Mouse (Mus musculus) heart, embryonic 10.5 days (tissue): ENCODE measurements at regions not wholly inside any gene's neighbourhood (a gene's known extent, or its start where the extent isn't known, plus 50 kb on each side); places are given as distances from the start of the nearest gene placed in this dataset.
A peak's percentile ranks its signal among the peaks of the same experiment; 100 is the strongest.

Experiments
- DNase-seq: peaks from one replicate; pipeline ENCODE4 v3.0.0-alpha.2; 2017; ENCODE audit warnings: low spot score
- H3K27ac ChIP-seq: fragments of 300-500 bp; sonication (generic); 2 replicates; pipeline ENCODE4 v1.5.1; 2016; ENCODE audit warnings: mild to moderate bottlenecking
- H3K27me3 ChIP-seq: fragments of 300-500 bp; sonication (generic); 2 replicates; pipeline ENCODE4 v1.6.1; 2016; ENCODE audit warnings: mild to moderate bottlenecking; ENCODE audit not compliant: poor library complexity, insufficient read depth, severe bottlenecking
- H3K36me3 ChIP-seq: fragments of 300-500 bp; sonication (generic); 2 replicates; pipeline ENCODE4 v1.6.1; 2016; ENCODE audit warnings: mild to moderate bottlenecking, moderate library complexity
- H3K4me1 ChIP-seq: fragments of 300-500 bp; sonication (generic); 2 replicates; pipeline ENCODE4 v1.6.1; 2016; ENCODE audit warnings: mild to moderate bottlenecking
- H3K4me3 ChIP-seq: fragments of 300-500 bp; sonication (generic); 2 replicates; pipeline ENCODE4 v1.5.1; 2016; ENCODE audit warnings: mild to moderate bottlenecking, moderate library complexity
- H3K9me3 ChIP-seq: fragments of 300-500 bp; sonication (generic); 2 replicates; pipeline ENCODE4 v1.6.1; 2016; ENCODE audit warnings: mild to moderate bottlenecking, moderate library complexity
- WGBS: fragments of 180-500 bp; shearing (Covaris S2); methylation state at CpG from one replicate; pipeline ENCODE4 v1.1.7; 2016; 5-methylcytosine and 5-hydroxymethylcytosine counted together

DNA sequence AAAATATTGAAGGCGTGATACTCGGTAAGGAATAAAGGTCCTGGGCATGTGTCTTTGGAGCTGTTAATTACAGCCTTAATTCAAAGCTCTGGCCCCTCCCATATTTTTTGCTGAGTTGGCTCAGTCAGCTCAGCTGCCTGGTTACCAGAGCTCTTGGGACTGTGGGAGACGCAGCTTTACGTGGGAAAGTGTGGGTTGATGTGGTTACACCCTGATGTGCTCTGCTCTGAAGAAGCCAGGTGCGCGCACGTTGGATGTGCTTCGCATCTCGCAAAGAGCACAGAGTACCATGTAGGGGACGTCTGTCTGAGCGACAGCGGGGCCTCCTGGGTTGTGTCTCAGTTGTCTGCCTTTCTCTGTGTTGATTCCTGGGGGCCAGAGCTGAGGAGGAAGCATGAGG lies 254.8 kb downstream of the Foxo1 start:
- no peaks in the 10 kb centered on the region for H3K36me3 ChIP-seq
- WGBS: 85% methylated on average over 12 of the region's 12 CpGs
- no peaks in the 10 kb centered on the region for H3K9me3 ChIP-seq
- DNase-seq: no peak
- peaks cover 13% of the 10 kb centered on the region for H3K4me1 ChIP-seq
- H3K27me3 ChIP-seq: 0 out of 2 replicates have a peak, but pooled peaks cover 12% of the 10 kb centered on the region
- H3K27ac ChIP-seq: no peak overlapping the region
- no peak overlapping the region for H3K4me3 ChIP-seq

DNA sequence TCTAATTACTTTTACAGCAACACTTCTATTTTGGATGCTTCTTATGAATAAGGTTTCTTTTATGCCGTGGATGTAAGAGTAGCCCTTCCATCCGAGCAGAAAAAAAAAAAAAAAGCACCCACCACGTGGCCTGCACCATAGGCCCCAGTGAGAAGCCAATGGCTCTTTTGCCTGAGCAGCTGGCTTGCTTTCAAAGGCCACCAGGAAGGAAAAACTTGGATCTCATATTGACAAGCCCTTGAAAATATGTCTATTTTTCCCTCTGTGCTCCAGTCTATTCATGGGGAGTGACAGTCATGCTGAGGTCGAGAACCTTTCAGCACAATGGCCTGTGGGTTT lies 252.4 kb downstream of the Foxo1 start:
- no peak for DNase-seq
- H3K4me1 ChIP-seq: peaks cover 11% of the 10 kb centered on the region
- H3K4me3 ChIP-seq: no peak overlapping the region
- 0 out of 2 replicates have a peak, but pooled peaks cover 12% of the 10 kb centered on the region for H3K27me3 ChIP-seq
- no peak overlapping the region for H3K27ac ChIP-seq
- WGBS: 58% methylated on average over 4 of the region's 4 CpGs
- H3K9me3 ChIP-seq: no peaks in the 10 kb centered on the region
- no peaks in the 10 kb centered on the region for H3K36me3 ChIP-seq

DNA sequence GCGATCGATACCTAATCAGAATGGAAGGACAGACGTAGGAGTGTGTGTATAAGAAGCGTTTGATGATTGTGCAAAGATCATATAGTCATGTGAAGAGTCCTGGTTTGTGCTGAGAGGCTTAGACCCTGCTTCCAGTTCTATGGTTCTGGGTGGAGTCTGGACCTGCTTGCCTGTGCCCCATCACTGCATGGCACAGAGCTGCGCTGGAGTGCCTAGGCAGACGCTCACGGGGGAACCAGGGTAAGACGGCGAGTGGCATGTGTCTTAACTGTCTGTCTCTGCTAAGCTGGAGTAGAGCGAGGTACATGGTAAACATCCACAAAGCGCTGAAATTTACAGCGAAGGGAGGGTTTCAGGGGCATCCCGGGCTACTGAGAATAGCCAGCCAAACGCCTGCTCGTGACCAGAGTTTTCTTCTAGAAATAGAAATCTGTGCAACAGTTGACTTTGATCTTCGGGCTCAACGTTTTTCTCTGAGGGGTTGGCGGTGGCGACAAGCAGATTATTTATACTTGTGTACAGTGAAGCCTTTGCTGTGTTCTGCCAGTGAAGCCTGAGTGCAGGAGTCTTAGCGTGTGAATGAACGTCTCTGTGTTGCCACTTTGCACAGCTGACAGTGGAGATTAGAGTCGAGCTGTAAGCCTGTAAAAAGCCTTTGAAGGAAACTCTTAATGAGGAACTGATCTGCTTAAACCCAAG lies 251.9 kb downstream of the Foxo1 start:
- no peak overlapping the region for H3K27ac ChIP-seq

DNA sequence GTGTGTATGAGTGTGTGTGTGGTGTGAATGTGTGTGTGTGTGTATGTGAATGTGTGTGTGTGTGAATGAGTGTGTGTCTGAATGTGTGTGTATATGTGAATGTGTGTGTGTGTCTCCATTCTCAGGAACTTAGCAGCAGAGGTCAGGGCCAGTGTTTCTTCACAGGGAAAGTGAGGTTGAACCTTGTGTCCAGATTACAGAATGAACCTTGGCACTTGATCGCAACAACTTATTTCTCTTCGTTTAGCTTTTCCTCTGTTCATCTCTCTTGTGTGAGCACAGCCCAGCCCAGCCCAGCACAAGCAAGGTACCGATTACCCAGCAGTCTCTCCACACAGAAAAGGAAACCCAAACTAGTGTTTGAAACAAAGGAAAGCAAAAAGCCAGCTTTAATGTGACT lies 249.7 kb downstream of the Foxo1 start:
- Histone ChIP-seq H3K27ac (no peak overlapping the region), H3K4me3 (no peak overlapping the region), H3K9me3 (no peaks in the 10 kb centered on the region), H3K36me3 (no peaks in the 10 kb centered on the region), H3K27me3 (0 out of 2 replicates have a peak, but pooled peaks cover 3% of the 10 kb centered on the region), H3K4me1 (peaks cover 21% of the 10 kb centered on the region)
- DNase-seq: no peak
- 88% methylated on average over 3 of the region's 3 CpGs for WGBS

More for the DNA sequence above, 251.9 kb downstream of the Foxo1 start:
- H3K4me3 ChIP-seq: no peak overlapping the region
- 0 out of 2 replicates have a peak, but pooled peaks cover 10% of the 10 kb centered on the region for H3K27me3 ChIP-seq
- WGBS: 57% methylated on average over 22 of the region's 22 CpGs
- no peaks in the 10 kb centered on the region for H3K36me3 ChIP-seq
- H3K4me1 ChIP-seq: peaks cover 11% of the 10 kb centered on the region
- DNase-seq: peak; percentile 80
- no peaks in the 10 kb centered on the region for H3K9me3 ChIP-seq

DNA sequence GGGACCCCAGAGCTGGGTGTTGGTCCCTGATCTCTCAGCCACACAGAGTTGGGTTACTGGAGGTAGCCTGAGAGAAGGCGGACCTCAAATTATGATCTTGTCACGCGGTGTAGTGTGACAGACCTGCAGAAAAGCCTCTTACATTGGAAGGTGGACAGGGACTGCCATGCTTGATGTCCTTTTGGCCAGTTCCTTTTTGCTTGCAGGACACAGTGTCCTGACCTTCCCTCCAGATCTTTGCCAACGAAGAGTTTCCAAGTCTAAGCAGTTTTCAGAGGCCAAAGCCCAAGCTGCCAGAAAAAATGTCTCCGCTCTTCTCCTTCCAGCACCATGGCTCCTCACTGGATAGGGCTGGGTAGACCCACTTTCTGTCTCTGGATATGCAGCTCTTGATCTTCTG lies 248.6 kb downstream of the Foxo1 start:
- no peak overlapping the region for H3K27ac ChIP-seq
- H3K27me3 ChIP-seq: no peaks in the 10 kb centered on the region
- peaks cover 21% of the 10 kb centered on the region for H3K4me1 ChIP-seq
- no peak overlapping the region for H3K4me3 ChIP-seq
- H3K36me3 ChIP-seq: no peaks in the 10 kb centered on the region
- DNase-seq: no peak
- no peaks in the 10 kb centered on the region for H3K9me3 ChIP-seq
- 88% methylated on average over 5 of the region's 5 CpGs for WGBS

DNA sequence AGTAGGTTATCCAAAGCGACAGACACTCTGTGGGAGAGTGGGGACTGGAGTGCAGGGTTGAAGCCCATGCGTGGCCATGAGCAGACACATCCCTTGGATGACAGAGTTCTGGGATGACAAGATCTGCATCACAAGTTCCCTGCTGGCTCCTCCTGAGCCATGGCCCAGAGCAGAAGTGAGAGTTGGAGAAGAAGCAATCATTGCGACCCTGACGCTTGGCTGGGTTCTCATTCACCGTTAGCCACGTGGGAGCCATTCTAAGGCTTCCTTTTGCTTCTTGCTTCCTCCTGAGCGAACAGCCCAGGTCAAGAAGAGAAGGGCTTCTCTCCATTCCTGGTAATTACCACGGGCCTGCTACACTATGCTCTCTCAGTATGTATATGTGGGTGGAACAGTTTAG lies 244.6 kb downstream of the Foxo1 start:
- Histone ChIP-seq H3K27ac (no peak overlapping the region), H3K27me3 (no peaks in the 10 kb centered on the region), H3K36me3 (no peaks in the 10 kb centered on the region), H3K4me3 (no peak overlapping the region), H3K9me3 (no peaks in the 10 kb centered on the region), H3K4me1 (peaks cover 10% of the 10 kb centered on the region)
- no peak for DNase-seq
- WGBS: 87% methylated on average over 8 of the region's 8 CpGs

DNA sequence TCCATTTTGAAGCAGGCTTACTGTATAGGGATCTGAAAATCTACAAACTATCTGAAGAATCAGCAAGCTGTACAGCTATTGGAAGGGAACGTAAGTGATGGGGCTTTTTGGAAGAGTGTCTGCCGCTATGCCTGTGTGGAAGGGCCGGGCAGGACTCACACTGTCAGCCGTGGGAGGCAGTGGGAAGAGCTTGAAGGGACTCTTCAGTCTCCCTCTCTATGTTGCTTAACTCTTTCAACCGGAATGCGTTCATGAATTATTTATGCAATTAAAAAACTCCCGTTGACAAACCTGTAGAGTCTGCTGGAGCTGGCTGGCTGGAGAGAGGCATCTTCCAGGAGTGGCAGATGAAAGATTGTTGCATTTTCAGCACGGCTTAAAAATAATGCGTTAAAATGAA lies 243.4 kb downstream of the Foxo1 start:
- no peak overlapping the region for H3K27ac ChIP-seq
- WGBS: 77% methylated on average over 9 of the region's 9 CpGs

DNA sequence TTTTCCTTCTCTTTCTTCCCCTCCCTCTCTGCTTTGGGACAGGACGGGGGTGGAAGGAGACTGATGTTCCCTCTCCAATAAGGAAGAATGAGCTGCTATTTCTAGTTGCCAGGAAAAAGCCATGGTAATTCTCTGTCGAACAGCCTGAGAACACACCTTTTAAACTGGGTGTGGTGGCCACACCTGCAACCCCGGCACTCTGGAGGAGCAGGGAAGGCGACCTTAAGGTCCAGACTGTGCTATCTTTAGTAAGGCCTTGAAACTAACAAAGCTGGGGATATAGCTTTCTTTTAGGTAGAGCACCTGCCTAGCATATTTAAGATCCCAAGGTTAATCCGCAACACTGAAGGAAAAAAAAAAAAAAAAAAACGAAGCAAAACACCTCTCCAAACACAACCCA lies 242.7 kb downstream of the Foxo1 start:
- Histone ChIP-seq H3K4me1 (peaks cover 10% of the 10 kb centered on the region), H3K9me3 (no peaks in the 10 kb centered on the region), H3K36me3 (no peaks in the 10 kb centered on the region), H3K4me3 (no peak overlapping the region), H3K27ac (no peak overlapping the region), H3K27me3 (no peaks in the 10 kb centered on the region)
- no peak for DNase-seq
- WGBS: 64% methylated on average over 6 of the region's 6 CpGs

More for the DNA sequence above, 243.4 kb downstream of the Foxo1 start:
- Histone ChIP-seq H3K4me1 (peaks cover 10% of the 10 kb centered on the region), H3K9me3 (no peaks in the 10 kb centered on the region), H3K4me3 (no peak overlapping the region), H3K36me3 (no peaks in the 10 kb centered on the region), H3K27me3 (no peaks in the 10 kb centered on the region)
- no peak for DNase-seq

DNA sequence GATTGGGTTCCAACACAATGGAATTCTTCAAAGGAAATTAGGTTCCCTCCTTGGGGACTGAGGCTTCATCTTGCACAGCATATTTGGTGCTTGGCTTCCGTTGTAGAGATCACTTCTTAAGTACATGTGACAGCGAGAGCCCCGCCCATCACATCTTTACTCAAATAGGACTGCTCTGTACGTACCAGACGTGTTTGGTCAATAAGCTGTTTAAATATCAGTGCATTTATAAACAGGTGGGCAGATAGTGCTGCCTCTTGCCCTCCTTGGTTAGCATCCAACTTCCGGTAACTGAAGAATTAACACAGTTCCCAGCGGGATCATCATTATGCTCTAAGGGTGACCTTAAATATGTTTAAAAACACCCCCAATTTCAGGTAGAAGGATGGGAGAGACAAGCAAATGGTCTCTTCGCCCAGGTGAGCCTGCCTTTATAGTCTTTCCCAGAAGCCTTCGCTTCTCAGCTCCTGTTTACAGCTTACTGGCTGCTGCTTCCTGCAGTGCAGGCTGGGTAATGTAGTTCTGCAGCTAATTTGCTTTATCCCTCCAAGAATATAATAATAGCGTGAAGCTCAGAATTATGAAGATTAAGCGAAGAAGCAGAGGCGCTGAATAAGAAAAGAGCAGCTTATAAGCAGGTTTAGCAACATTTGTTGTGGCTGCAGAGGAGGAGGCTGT lies 242.1 kb downstream of the Foxo1 start:
- Histone ChIP-seq H3K27ac (no peak overlapping the region), H3K9me3 (no peaks in the 10 kb centered on the region), H3K27me3 (no peaks in the 10 kb centered on the region), H3K36me3 (no peaks in the 10 kb centered on the region), H3K4me1 (peaks cover 10% of the 10 kb centered on the region), H3K4me3 (peak overlapping the region; percentile 9; the same call in 1 of the 2 replicates)
- WGBS: 57% methylated on average over 12 of the region's 12 CpGs
- no peak for DNase-seq

DNA sequence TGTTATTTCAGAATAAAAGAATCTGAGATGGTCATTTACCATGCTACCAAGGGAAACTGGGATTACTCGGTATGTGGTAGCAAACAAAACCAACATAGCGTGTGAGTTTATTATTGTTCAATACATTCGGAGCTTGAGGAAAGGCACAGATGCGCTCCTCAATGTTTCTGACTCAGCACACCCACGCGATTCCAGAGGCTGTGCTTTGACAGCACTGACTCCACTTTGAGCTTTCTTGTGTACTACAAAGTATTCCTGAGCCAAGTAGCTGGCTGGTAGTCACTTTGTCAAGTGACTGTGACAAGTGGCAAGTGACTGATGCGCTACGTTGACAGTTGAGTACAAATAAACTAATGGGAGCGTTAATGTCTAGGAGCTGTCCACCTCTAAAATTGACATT lies 235.8 kb downstream of the Foxo1 start:
- H3K4me1 ChIP-seq: peaks cover 14% of the 10 kb centered on the region; the same call in 1 of the 2 replicates
- DNase-seq: no peak
- 68% methylated on average over 9 of the region's 9 CpGs for WGBS
- H3K27me3 ChIP-seq: 0 out of 2 replicates have a peak, but pooled peaks cover 14% of the 10 kb centered on the region
- H3K4me3 ChIP-seq: no peak overlapping the region
- no peak overlapping the region for H3K27ac ChIP-seq
- no peaks in the 10 kb centered on the region for H3K36me3 ChIP-seq
- no peaks in the 10 kb centered on the region for H3K9me3 ChIP-seq

DNA sequence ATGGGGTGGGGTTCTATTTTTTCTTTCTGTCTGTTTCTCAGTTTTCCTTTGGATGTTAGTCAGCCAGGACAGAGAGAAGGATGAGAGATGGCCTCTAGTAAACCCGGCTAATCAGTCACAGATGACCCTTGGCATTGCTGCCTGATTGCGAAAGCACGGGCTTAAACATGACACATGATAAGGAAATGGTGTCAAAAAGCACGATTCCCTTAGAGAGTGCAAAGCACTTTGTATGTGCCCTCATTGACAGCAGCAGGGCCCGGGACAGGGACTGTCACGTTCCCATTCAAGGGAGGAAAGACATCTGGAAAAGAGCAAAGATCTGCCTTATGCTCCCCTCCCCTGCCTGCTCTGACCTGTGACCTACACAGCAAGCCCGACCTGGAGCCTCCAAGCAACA lies 234.1 kb downstream of the Foxo1 start:
- DNase-seq: no peak
- Histone ChIP-seq H3K4me1 (peaks cover 14% of the 10 kb centered on the region; the same call in 1 of the 2 replicates), H3K36me3 (no peaks in the 10 kb centered on the region), H3K27ac (no peak overlapping the region), H3K27me3 (peaks cover 18% of the 10 kb centered on the region; the same call in 1 of the 2 replicates), H3K4me3 (no peak overlapping the region), H3K9me3 (no peaks in the 10 kb centered on the region)
- WGBS: 19% methylated on average over 7 of the region's 7 CpGs

DNA sequence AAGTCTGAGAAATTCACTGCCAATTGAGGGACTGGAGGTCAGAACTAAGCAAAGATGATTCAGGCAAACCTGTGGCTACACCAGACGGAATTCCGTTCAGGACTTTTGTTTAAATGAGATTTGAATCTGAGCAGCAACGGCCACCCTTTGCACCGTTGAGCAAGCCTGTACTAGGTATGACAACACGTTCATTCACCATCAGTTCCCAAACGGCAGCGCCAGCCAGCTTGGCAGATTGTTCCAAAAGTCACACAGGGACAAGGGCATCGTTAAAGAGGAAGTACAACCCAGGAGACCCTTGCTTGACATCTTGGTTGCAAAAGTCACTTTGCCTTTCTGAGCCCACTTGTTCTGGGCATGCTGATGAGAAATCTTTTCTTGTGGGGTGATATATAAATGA lies 233.5 kb downstream of the Foxo1 start:
- no peak overlapping the region for H3K27ac ChIP-seq
- WGBS: 86% methylated on average over 8 of the region's 8 CpGs
- no peaks in the 10 kb centered on the region for H3K9me3 ChIP-seq
- H3K4me3 ChIP-seq: no peak overlapping the region
- H3K36me3 ChIP-seq: no peaks in the 10 kb centered on the region
- peaks cover 14% of the 10 kb centered on the region; the same call in 1 of the 2 replicates for H3K4me1 ChIP-seq
- DNase-seq: no peak
- peaks cover 18% of the 10 kb centered on the region; the same call in 1 of the 2 replicates for H3K27me3 ChIP-seq

DNA sequence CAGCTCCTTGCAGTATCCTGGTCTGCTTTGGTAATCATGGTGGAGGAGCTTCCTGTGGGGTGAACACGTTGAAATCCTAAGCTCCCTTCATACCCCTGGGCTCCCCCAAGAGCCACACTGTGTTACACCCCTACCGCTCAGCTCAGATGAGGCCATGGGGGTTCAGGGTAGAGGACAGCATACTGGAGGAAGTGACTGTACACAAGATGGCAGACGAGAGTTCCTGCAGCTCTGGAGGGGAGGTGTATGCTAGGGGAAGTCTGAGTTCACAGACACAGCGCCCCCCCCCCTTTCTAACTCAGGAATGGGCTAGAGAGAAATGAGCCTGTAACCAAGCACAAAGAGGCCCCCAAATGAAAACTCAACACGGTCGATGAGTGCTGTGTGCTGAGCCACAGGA lies 231.9 kb downstream of the Foxo1 start:
- H3K36me3 ChIP-seq: no peaks in the 10 kb centered on the region
- H3K9me3 ChIP-seq: no peaks in the 10 kb centered on the region
- WGBS: 79% methylated on average over 6 of the region's 6 CpGs
- H3K4me3 ChIP-seq: no peak overlapping the region
- H3K27ac ChIP-seq: no peak overlapping the region
- H3K4me1 ChIP-seq: peaks cover 14% of the 10 kb centered on the region; the same call in 1 of the 2 replicates
- DNase-seq: no peak
- peaks cover 22% of the 10 kb centered on the region; the same call in 1 of the 2 replicates for H3K27me3 ChIP-seq
